Comparison of ENCODE assay signal across 16 mouse cellular contexts in genomic region chr13:68932283-68932647, GRCm38 (mm10).
"Had no signal": no experiment of that assay in that cellular context is flagged by ENCODE, and none has a peak within 500 bp of the region (broad histone marks: within the 10 kb centered on the region; RNA-seq: fewer than 3 reads in every experiment).

No protein-coding gene starts in this region.

- H3K4me2 ChIP-seq: limb, embryonic 15.5 days; liver, embryonic 13.5 days; midbrain, embryonic 12.5 days; neural tube, embryonic 13.5 days; stomach, embryonic 15.5 days had no signal

- H3K4me3 ChIP-seq: limb, embryonic 15.5 days; liver, embryonic 13.5 days; megakaryocyte, embryonic 14.5 days; midbrain, embryonic 12.5 days; neural tube, embryonic 13.5 days; stomach, embryonic 15.5 days had no signal

- H3K9ac ChIP-seq: limb, embryonic 15.5 days; liver, embryonic 13.5 days; liver, postnatal 0 days; midbrain, embryonic 12.5 days; neural tube, embryonic 13.5 days; stomach, embryonic 15.5 days had no signal

- ATAC-seq: inflammation-experienced regulatory T-cells, adult 6 months; intestine, postnatal 0 days; liver, postnatal 0 days; midbrain, embryonic 16.5 days had no signal

- H3K9me3 ChIP-seq: limb, embryonic 15.5 days; liver, embryonic 13.5 days; midbrain, embryonic 12.5 days; neural tube, embryonic 13.5 days; stomach, embryonic 15.5 days had no signal

- H3K4me1 ChIP-seq: liver, embryonic 13.5 days; midbrain, embryonic 12.5 days; neural tube, embryonic 13.5 days; stomach, embryonic 15.5 days had no signal

- H3K27ac ChIP-seq: liver, embryonic 13.5 days; macrophage; midbrain, embryonic 12.5 days; neural tube, embryonic 13.5 days; stomach, embryonic 15.5 days had no signal

- DNase-seq: kidney, adult 8-10 months; kidney, postnatal 25 days; liver, embryonic 13.5 days; liver, postnatal 0 days; right cerebral cortex, postnatal 14 days; thymus, adult 2 months; thymus, postnatal 25 days had no signal

- H3K27me3 ChIP-seq: limb, embryonic 15.5 days; liver, embryonic 13.5 days; midbrain, embryonic 12.5 days; neural tube, embryonic 13.5 days; stomach, embryonic 15.5 days had no signal

- H3K36me3 ChIP-seq: limb, embryonic 15.5 days; liver, embryonic 13.5 days; midbrain, embryonic 12.5 days; neural tube, embryonic 13.5 days; stomach, embryonic 15.5 days had no signal
